Mouse (Mus musculus) liver, embryonic 11.5 days (tissue): ENCODE measurements around the gene Rad51b. TPM values are rescaled to one million over a fixed set of nuclear protein-coding genes. Genes with fewer than 3 reads are reported as not detected.

Source experiments
- ATAC-seq: fragments of 200-750 bp; cut with Nextera tagmentation; replicated peaks from 2 replicates; pipeline ENCODE4 v1.8.0; 2017; ENCODE audit warnings: moderate number of reproducible peaks, mild to moderate bottlenecking, moderate TSS enrichment, moderate library complexity; ENCODE audit not compliant: low FRiP score
- DNase-seq: peaks from one replicate; pipeline ENCODE4 v3.0.0-alpha.2; 2017; ENCODE audit warnings: low spot score
- H3K27ac ChIP-seq: fragments of 300-500 bp; sonication (generic); 2 replicates; pipeline ENCODE4 v1.5.1; 2014; ENCODE audit warnings: mild to moderate bottlenecking, low read depth, low read length, control low read depth
- H3K27me3 ChIP-seq: fragments of 300-500 bp; sonication (generic); replicated peaks from 2 replicates; pipeline ENCODE4 v1.6.1; 2014; ENCODE audit warnings: low read length, mixed read lengths; ENCODE audit not compliant: control insufficient read depth, insufficient read depth
- H3K36me3 ChIP-seq: fragments of 300-500 bp; sonication (generic); 2 replicates; pipeline ENCODE4 v1.6.1; 2014; ENCODE audit warnings: mild to moderate bottlenecking, low read length, moderate library complexity, mixed read lengths; ENCODE audit not compliant: control insufficient read depth, insufficient read depth
- H3K4me1 ChIP-seq: fragments of 300-500 bp; sonication (generic); replicated peaks from 2 replicates; pipeline ENCODE4 v1.6.1; 2014; ENCODE audit warnings: low read length, mixed read lengths; ENCODE audit not compliant: control insufficient read depth, insufficient read depth
- H3K4me2 ChIP-seq: fragments of 300-500 bp; sonication (generic); 2 replicates; pipeline ENCODE4 v1.6.1; 2014; ENCODE audit warnings: mild to moderate bottlenecking, control low read depth, moderate library complexity
- H3K4me3 ChIP-seq: fragments of 300-500 bp; sonication (generic); 2 replicates; pipeline ENCODE4 v1.5.1; 2014; ENCODE audit warnings: low read depth, low read length, control low read depth
- H3K9ac ChIP-seq: fragments of 300-500 bp; sonication (generic); 2 replicates; pipeline ENCODE4 v1.6.1; 2014; ENCODE audit warnings: low read depth, low read length, control low read depth
- H3K9me3 ChIP-seq: fragments of 300-500 bp; sonication (generic); 2 replicates; pipeline ENCODE4 v1.6.1; 2016; ENCODE audit warnings: low read length, inconsistent platforms, mixed read lengths; ENCODE audit not compliant: control insufficient read depth
- whole genome bisulfite sequencing: fragments of 180-500 bp; shearing (Covaris S2); extraction: QIAGEN DNeasy Blood & Tissue Kit; methylation state at CpG from one replicate; pipeline ENCODE4 v1.1.7; 2014; 5-methylcytosine and 5-hydroxymethylcytosine counted together
- polyA plus RNA-seq: library from polyadenylated mRNA; unstranded; fragments of >200 nt; fragmentation: Nextera tagmentation; extraction: Ambion mirVana; gene quantifications from 2 replicates; pipeline ENCODE4 v1.2.1, GENCODE M21; 2014

The Rad51b gene
- polyA plus RNA-seq, 1 experiment from 2014 or later, result 8.3 TPM

GRCm38 (mm10) chr12:79377861-79378260 is 80.8 kb downstream of the Rad51b start:
- ATAC-seq (no peak), DNase-seq (no peak)
- Histone ChIP-seq H3K36me3 (no peaks in the 10 kb centered on the region), H3K9ac (no peak overlapping the region), H3K9me3 (no peaks in the 10 kb centered on the region), H3K27ac (no peak overlapping the region), H3K4me3 (no peak overlapping the region), H3K4me2 (no peak overlapping the region), H3K27me3 (no peaks in the 10 kb centered on the region), H3K4me1 (peaks cover 6% of the 10 kb centered on the region)
- WGBS, result 43% methylated on average over 4 of the region's 4 CpGs

- Histone ChIP-seq H3K27me3 (no peaks in the 10 kb centered on the region), H3K36me3 (no peaks in the 10 kb centered on the region), H3K4me3 (no peak overlapping the region), H3K9me3 (no peaks in the 10 kb centered on the region), H3K4me2 (no peak overlapping the region), H3K4me1 (peaks cover 13% of the 10 kb centered on the region), H3K27ac (no peak overlapping the region), H3K9ac (no peak overlapping the region)
- WGBS, result 87% methylated on average over 1 of the region's 1 CpGs
- no peak for ATAC-seq
- no peak for DNase-seq
Measured at GRCm38 (mm10) chr12:79380190-79380589, 83.1 kb downstream of the Rad51b start.

- H3K4me1 ChIP-seq, result peaks cover 13% of the 10 kb centered on the region
- 58% methylated on average over 3 of the region's 3 CpGs for WGBS
- no peaks in the 10 kb centered on the region for H3K9me3 ChIP-seq
- H3K4me2 ChIP-seq, result no peak overlapping the region
- no peak overlapping the region for H3K27ac ChIP-seq
- H3K9ac ChIP-seq, result no peak overlapping the region
- H3K27me3 ChIP-seq, result no peaks in the 10 kb centered on the region
- no peaks in the 10 kb centered on the region for H3K36me3 ChIP-seq
- ATAC-seq, result no peak
- no peak for DNase-seq
- no peak overlapping the region for H3K4me3 ChIP-seq
Measured at GRCm38 (mm10) chr12:79381489-79381888, 84.4 kb downstream of the Rad51b start.

- no peak for DNase-seq
- Histone ChIP-seq H3K9me3 (no peaks in the 10 kb centered on the region), H3K9ac (no peak overlapping the region), H3K4me1 (peaks cover 13% of the 10 kb centered on the region), H3K27ac (no peak overlapping the region), H3K36me3 (no peaks in the 10 kb centered on the region), H3K4me2 (no peak overlapping the region), H3K27me3 (no peaks in the 10 kb centered on the region), H3K4me3 (no peak overlapping the region)
- ATAC-seq, result no peak
- 59% methylated on average over 2 of the region's 2 CpGs for WGBS
Measured at GRCm38 (mm10) chr12:79382416-79382815, 85.3 kb downstream of the Rad51b start.

GRCm38 (mm10) chr12:79383583-79383982 is 86.5 kb downstream of the Rad51b start:
- ATAC-seq (no peak), DNase-seq (no peak)
- H3K9ac ChIP-seq, result no peak overlapping the region
- H3K27me3 ChIP-seq, result no peaks in the 10 kb centered on the region
- H3K9me3 ChIP-seq, result no peaks in the 10 kb centered on the region
- H3K4me3 ChIP-seq, result no peak overlapping the region
- H3K4me2 ChIP-seq, result no peak overlapping the region
- WGBS, result 40% methylated on average over 3 of the region's 3 CpGs
- H3K36me3 ChIP-seq, result no peaks in the 10 kb centered on the region
- peaks cover 13% of the 10 kb centered on the region for H3K4me1 ChIP-seq
- no peak overlapping the region for H3K27ac ChIP-seq

- no peak overlapping the region for H3K27ac ChIP-seq
- no peak overlapping the region for H3K9ac ChIP-seq
- H3K36me3 ChIP-seq, result no peaks in the 10 kb centered on the region
- H3K4me1 ChIP-seq, result peaks cover 13% of the 10 kb centered on the region
- H3K27me3 ChIP-seq, result no peaks in the 10 kb centered on the region
- H3K9me3 ChIP-seq, result no peaks in the 10 kb centered on the region
- no peak for DNase-seq
- H3K4me2 ChIP-seq, result peak overlapping the region; percentile 6; the same call in 1 of the 2 replicates
- WGBS, result 58% methylated on average over 9 of the region's 9 CpGs
- ATAC-seq, result no peak
- H3K4me3 ChIP-seq, result no peak overlapping the region
Measured at GRCm38 (mm10) chr12:79384787-79385186, 87.7 kb downstream of the Rad51b start.

GRCm38 (mm10) chr12:79385199-79385598 is 88.1 kb downstream of the Rad51b start:
- Histone ChIP-seq H3K9ac (no peak overlapping the region), H3K27ac (no peak overlapping the region), H3K4me2 (no peak overlapping the region), H3K4me3 (no peak overlapping the region), H3K4me1 (peaks cover 13% of the 10 kb centered on the region), H3K9me3 (no peaks in the 10 kb centered on the region), H3K27me3 (no peaks in the 10 kb centered on the region), H3K36me3 (no peaks in the 10 kb centered on the region)
- ATAC-seq (no peak), DNase-seq (no peak)
- 66% methylated on average over 5 of the region's 5 CpGs for WGBS

GRCm38 (mm10) chr12:79387886-79388285 is 90.8 kb downstream of the Rad51b start:
- peaks cover 7% of the 10 kb centered on the region; the same call in 1 of the 2 replicates for H3K4me1 ChIP-seq
- ATAC-seq, result no peak

GRCm38 (mm10) chr12:79389251-79389650 is 92.2 kb downstream of the Rad51b start:
- Histone ChIP-seq H3K27ac (no peak overlapping the region), H3K27me3 (no peaks in the 10 kb centered on the region), H3K4me1 (peaks cover 3% of the 10 kb centered on the region; the same call in 1 of the 2 replicates), H3K4me3 (no peak overlapping the region), H3K9ac (no peak overlapping the region), H3K4me2 (no peak overlapping the region), H3K36me3 (no peaks in the 10 kb centered on the region), H3K9me3 (no peaks in the 10 kb centered on the region)
- DNase-seq, result no peak
- no peak for ATAC-seq
- whole genome bisulfite sequencing, result 87% methylated on average over 3 of the region's 3 CpGs

More at GRCm38 (mm10) chr12:79387886-79388285, 90.8 kb downstream of the Rad51b start:
- H3K27me3 ChIP-seq, result no peaks in the 10 kb centered on the region
- DNase-seq, result no peak
- H3K4me3 ChIP-seq, result no peak overlapping the region
- no peak overlapping the region for H3K4me2 ChIP-seq
- WGBS, result 64% methylated on average over 6 of the region's 6 CpGs
- no peaks in the 10 kb centered on the region for H3K9me3 ChIP-seq
- no peak overlapping the region for H3K9ac ChIP-seq
- no peak overlapping the region for H3K27ac ChIP-seq
- no peaks in the 10 kb centered on the region for H3K36me3 ChIP-seq
